Mouse (Mus musculus): ENCODE measurements at regions not wholly inside any gene's neighbourhood (a gene's known extent, or its start where the extent isn't known, plus 50 kb on each side); places are given as distances from the start of the nearest gene placed in this dataset.

DNA sequence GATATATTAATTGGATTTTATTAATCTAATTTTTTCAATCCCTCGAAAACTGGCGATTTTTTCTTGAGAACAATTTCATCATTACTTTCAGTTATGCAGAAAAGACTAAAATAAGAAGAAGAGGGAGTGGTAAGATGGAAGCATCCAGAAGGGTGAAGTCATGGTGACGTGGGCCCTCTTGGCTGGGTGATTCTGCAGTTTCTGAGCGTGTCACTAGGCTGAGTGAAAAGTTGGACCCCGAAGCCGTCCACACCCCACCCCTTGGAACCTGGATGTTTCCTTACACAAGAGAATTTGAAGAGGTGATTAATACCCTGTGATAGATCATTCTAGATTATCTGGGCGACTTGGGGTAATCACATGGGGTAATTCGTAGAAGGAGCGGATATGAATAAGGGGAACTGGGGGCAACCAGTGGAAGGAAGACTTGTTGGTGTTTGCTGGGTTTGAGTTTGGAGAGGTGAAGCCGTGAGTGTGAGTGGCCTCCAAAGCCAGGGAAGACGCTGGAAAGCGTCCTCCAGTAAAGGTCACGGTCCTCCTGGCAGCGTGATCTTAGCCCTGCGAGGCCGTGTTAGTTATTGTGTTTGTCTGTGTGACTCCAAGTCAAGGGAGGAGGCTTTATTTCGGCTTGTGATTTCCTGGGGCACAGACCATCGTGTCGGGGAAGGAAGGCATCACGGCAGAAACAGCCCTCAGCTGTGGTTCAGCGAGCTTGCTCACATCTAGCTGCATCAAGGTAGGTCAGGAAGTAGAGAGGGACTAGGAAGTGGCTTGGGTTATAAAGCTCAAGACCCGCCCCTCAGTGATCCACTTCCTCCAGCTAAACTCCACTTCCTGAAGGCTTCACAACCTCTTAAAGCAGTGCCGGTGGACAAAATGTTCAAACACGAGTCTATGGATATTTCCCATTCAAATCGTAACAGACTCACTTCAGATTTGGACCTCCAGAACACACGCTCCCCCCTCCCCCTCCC, 67.0 kb downstream of the Syf2 start:
- Histone ChIP-seq H3K36me3 (ENCODE audit: insufficient read depth, low read length) (no peaks in the 10 kb centered on the region), H3K9ac (replicated peaks; ENCODE audit: low read length, poor library complexity, severe bottlenecking) (no peak overlapping the region), H3K4me2 (ENCODE audit: low read depth, low read length, poor library complexity, severe bottlenecking) (no peak overlapping the region), H3K27me3 (ENCODE audit: insufficient read depth, low read length) (0 out of 2 replicates have a peak, but pooled peaks cover under 1% of the 10 kb centered on the region), H3K4me3 (ENCODE audit: low read depth, low read length) (no peak overlapping the region), H3K27ac (ENCODE audit: low read depth, low read length) (no peak overlapping the region), H3K9me3 (ENCODE audit: low read length) (no peaks in the 10 kb centered on the region), H3K4me1 (ENCODE audit: insufficient read depth, low read length) (no peaks in the 10 kb centered on the region)
- WGBS, result 90% methylated on average over 26 of the region's 26 CpGs
- no peak for ATAC-seq (ENCODE audit: low FRiP score)
- no peak for TF ChIP-seq CTCF (IDR thresholded peaks at IDR 0.05)
- no peak for DNase-seq (ENCODE audit: low spot score)

DNA sequence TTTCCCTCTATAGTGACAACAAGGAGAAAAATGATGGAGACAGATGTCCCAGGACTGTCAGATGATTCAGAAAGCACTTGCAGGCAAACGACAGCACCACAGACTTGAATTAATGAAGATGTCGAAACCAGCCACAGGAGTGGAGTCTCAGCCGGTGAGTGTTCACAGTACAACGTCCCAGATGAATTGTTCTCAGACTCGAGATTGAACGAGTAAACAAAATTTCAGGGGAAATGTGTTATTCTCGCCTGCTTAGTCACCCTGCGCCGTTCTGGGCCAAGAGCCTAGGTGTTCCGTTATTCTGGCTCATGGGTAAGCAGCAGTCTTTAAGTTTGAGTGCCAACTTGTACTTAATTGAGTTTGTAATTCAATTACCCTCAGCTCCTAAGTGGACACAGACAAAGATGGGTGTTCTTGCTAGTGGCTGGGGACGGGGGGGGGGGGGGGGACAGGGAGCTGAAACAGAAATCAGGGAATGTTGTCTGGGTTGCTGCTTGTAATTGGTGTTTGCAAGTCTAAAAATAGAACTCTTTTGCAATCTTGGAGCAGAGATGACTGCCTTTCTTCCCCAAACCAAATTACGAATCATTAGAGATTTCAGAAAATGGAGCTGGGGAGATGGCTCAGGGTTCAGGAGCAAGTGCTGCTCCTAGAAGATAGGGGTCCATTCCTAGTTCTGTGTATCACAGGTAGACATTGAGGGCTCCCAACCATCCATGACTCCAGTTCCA, 68.4 kb downstream of the Syf2 start:
- Histone ChIP-seq H3K27me3 (ENCODE audit: insufficient read depth, low read length) (no peaks in the 10 kb centered on the region), H3K4me1 (ENCODE audit: insufficient read depth, low read length) (no peaks in the 10 kb centered on the region), H3K36me3 (ENCODE audit: insufficient read depth, low read length) (no peaks in the 10 kb centered on the region), H3K9ac (replicated peaks; ENCODE audit: low read length, poor library complexity, severe bottlenecking) (no peak overlapping the region), H3K27ac (ENCODE audit: low read depth, low read length) (no peak overlapping the region), H3K4me3 (ENCODE audit: low read depth, low read length) (no peak overlapping the region), H3K4me2 (ENCODE audit: low read depth, low read length, poor library complexity, severe bottlenecking) (no peak overlapping the region), H3K9me3 (ENCODE audit: low read length) (no peaks in the 10 kb centered on the region)
- WGBS, result 61% methylated on average over 12 of the region's 12 CpGs
- DNase-seq (ENCODE audit: low spot score) (peak; percentile 43), ATAC-seq (ENCODE audit: low FRiP score) (no peak)
- no peak for TF ChIP-seq CTCF (IDR thresholded peaks at IDR 0.05)

DNA sequence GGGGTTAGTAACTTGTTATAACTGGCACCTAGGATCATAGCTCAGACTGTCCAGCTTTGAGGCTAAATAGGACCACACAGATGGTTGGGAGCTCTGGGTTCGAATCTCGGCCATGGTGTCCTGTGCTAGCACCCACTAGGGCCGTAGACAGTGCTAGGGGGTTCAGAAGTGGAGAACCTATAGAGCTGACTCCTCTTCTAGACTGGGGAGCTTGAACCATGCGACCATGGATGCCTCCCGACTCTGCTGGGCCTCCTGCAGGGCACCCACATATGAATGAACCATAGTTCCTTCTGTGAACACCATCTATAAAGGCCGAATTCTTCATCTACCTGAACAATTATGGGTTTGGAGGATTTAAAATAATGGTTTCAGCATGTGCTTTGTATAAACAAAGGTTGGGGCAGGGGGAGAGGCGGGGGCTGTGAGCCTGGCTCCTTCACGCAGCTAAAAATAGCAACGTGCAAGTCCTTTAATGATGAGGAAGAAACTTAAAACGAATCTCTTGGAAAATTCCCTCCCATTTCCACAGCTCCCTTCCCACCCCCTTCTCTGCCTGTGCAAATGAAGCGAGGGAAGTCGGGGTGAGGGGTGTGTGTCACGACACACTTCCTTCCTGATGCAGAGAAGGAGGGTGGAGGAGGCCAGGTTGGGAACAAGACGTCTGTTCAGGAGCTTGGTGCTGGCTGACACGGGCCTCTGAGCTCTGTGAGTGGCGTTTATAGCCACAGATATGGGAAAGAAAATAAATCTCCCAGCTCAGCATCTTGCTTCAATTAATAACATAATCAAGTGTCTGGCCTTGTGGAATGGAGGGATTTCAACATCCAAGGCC, 71.6 kb downstream of the Syf2 start:
- no peak for TF ChIP-seq CTCF (IDR thresholded peaks at IDR 0.05)
- DNase-seq (ENCODE audit: low spot score), result no peak
- no peaks in the 10 kb centered on the region for H3K9me3 ChIP-seq (ENCODE audit: low read length)
- 67% methylated on average over 16 of the region's 16 CpGs for WGBS
- H3K9ac ChIP-seq (replicated peaks; ENCODE audit: low read length, poor library complexity, severe bottlenecking), result no peak overlapping the region
- H3K4me3 ChIP-seq (ENCODE audit: low read depth, low read length), result no peak overlapping the region
- no peaks in the 10 kb centered on the region for H3K4me1 ChIP-seq (ENCODE audit: insufficient read depth, low read length)
- no peaks in the 10 kb centered on the region for H3K36me3 ChIP-seq (ENCODE audit: insufficient read depth, low read length)
- no peak overlapping the region for H3K27ac ChIP-seq (ENCODE audit: low read depth, low read length)
- no peak overlapping the region for H3K4me2 ChIP-seq (ENCODE audit: low read depth, low read length, poor library complexity, severe bottlenecking)
- H3K27me3 ChIP-seq (ENCODE audit: insufficient read depth, low read length), result no peaks in the 10 kb centered on the region
- no peak for ATAC-seq (ENCODE audit: low FRiP score)

DNA sequence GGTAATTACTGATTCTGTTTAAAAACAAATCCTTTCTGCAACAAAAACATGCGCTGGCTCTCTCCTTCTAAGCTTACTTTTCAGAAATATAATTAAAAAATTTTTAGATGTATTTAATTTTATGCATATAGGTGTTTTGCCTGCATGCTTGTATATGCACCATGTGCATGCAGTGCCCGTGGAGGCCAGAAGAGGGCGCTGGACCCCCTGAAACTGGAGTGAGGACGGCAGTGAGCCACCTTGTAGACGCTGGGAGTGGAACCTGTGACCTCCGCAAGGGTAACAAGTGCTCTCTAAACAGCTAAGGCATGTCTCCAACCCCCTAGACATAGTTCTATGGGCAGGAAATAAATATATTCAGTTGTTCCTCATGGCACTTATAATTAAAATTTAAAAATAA, 80.7 kb downstream of the Syf2 start:
- no peak overlapping the region for H3K9ac ChIP-seq (replicated peaks; ENCODE audit: low read length, poor library complexity, severe bottlenecking)
- H3K27ac ChIP-seq (ENCODE audit: low read depth, low read length), result no peak overlapping the region
- no peak for ATAC-seq (ENCODE audit: low FRiP score)
- H3K36me3 ChIP-seq (ENCODE audit: insufficient read depth, low read length), result no peaks in the 10 kb centered on the region
- TF ChIP-seq CTCF (IDR thresholded peaks at IDR 0.05), result peak; percentile 23; the same call in 1 of the 2 replicates
- no peaks in the 10 kb centered on the region for H3K27me3 ChIP-seq (ENCODE audit: insufficient read depth, low read length)
- H3K4me3 ChIP-seq (ENCODE audit: low read depth, low read length), result no peak overlapping the region
- H3K9me3 ChIP-seq (ENCODE audit: low read length), result no peaks in the 10 kb centered on the region
- DNase-seq (ENCODE audit: low spot score), result no peak
- H3K4me2 ChIP-seq (ENCODE audit: low read depth, low read length, poor library complexity, severe bottlenecking), result no peak overlapping the region
- H3K4me1 ChIP-seq (ENCODE audit: insufficient read depth, low read length), result no peaks in the 10 kb centered on the region
- 73% methylated on average over 6 of the region's 6 CpGs for WGBS

DNA sequence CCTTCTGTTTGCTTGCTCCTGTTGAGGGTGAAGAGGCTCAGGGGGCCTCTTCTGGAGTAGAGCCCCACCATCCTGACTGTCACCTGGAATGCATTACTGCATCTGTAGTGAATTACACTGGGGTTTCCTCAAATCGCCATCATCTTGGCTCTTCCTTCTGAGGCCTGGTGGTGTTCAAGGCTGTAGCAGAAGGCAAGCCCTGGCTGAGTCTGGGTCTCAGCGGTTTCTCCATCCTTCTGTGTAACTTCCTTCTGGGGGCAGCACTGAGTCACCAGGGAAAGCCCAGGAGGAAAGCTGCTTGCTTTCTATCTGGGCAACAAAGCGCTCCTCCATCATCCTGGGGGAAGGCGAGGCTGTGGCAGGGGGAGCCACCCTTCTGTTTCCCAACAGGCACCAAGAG, 82.2 kb downstream of the Syf2 start:
- no peak overlapping the region for H3K4me3 ChIP-seq (ENCODE audit: low read depth, low read length)
- no peaks in the 10 kb centered on the region for H3K9me3 ChIP-seq (ENCODE audit: low read length)
- H3K4me1 ChIP-seq (ENCODE audit: insufficient read depth, low read length), result no peaks in the 10 kb centered on the region
- no peak for ATAC-seq (ENCODE audit: low FRiP score)
- H3K9ac ChIP-seq (replicated peaks; ENCODE audit: low read length, poor library complexity, severe bottlenecking), result no peak overlapping the region
- no peak overlapping the region for H3K27ac ChIP-seq (ENCODE audit: low read depth, low read length)
- no peak for DNase-seq (ENCODE audit: low spot score)
- TF ChIP-seq CTCF (IDR thresholded peaks at IDR 0.05), result peak; percentile 17; the same call in 1 of the 2 replicates
- WGBS, result 75% methylated on average over 4 of the region's 4 CpGs
- H3K4me2 ChIP-seq (ENCODE audit: low read depth, low read length, poor library complexity, severe bottlenecking), result no peak overlapping the region
- no peaks in the 10 kb centered on the region for H3K36me3 ChIP-seq (ENCODE audit: insufficient read depth, low read length)
- no peaks in the 10 kb centered on the region for H3K27me3 ChIP-seq (ENCODE audit: insufficient read depth, low read length)
